35 mouse cellular contexts compared by ENCODE assay signal in the genomic region with DNA sequence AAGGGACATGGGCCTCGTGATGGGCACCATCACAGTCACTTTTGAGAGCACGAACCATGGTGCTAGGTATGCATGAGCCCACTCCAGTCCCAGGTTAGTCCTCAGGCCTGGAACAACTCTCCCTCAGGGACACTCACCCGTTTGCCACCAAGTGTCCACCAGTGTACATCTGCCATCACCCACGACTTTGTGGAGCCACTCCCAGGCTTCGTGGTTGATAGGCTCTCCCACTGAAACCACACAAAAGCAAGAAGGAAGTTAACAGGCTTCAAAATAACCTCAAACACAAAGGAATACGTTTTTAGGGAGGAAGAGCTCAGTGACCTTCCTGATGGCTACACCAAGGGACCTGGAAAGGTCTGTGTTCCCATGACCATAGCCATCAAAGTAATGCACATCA. TPM values are rescaled to one million over a fixed set of nuclear protein-coding genes. Genes with fewer than 3 reads are reported as not detected.
"Had no signal": no experiment of that assay in that cellular context is flagged by ENCODE, and none has a peak within 500 bp of the region (broad histone marks: within the 10 kb centered on the region; RNA-seq: fewer than 3 reads in every experiment).

No protein-coding gene starts in this region.

- H3K9me3 ChIP-seq: heart, embryonic 10.5 days; heart, embryonic 12.5 days; hindbrain, embryonic 10.5 days; hindbrain, embryonic 12.5 days; intestine, embryonic 15.5 days; kidney, embryonic 15.5 days; limb, embryonic 13.5 days; limb, embryonic 15.5 days had no signal

- H3K27ac ChIP-seq: gastrocnemius, adult 2 months; heart, adult 2 months; heart, embryonic 10.5 days; hindbrain, embryonic 10.5 days; hindbrain, embryonic 12.5 days; hindbrain, embryonic 14.5 days; intestine, embryonic 15.5 days; kidney, embryonic 15.5 days; kidney, postnatal 0 days; limb, embryonic 13.5 days; limb, embryonic 15.5 days; liver, embryonic 14.5 days had no signal

- H3K27me3 ChIP-seq: heart, embryonic 12.5 days; hindbrain, embryonic 12.5 days; intestine, embryonic 15.5 days; kidney, embryonic 15.5 days; limb, embryonic 13.5 days; limb, embryonic 15.5 days had no signal

- DNase-seq: gastrocnemius, adult 2 months; gastrocnemius, postnatal 10 days; gastrocnemius, postnatal 25 days; heart, adult 11 months; heart, adult 2 months; heart, postnatal 10 days; heart, postnatal 4 days; kidney, adult 11 months; kidney, adult 2 months; kidney, adult 9 months; kidney, postnatal 14 days; kidney, postnatal 36 days; layer of hippocampus, adult 9-11 months; layer of hippocampus, postnatal 36 days; left cerebral cortex, postnatal 4 days had no signal

- ATAC-seq: hindbrain, embryonic 16.5 days; inflammation-experienced regulatory T-cells, adult 6 months; intestine, embryonic 15.5 days had no signal

- H3K9ac ChIP-seq: heart, embryonic 12.5 days; hindbrain, embryonic 12.5 days; hindbrain, embryonic 14.5 days; intestine, embryonic 15.5 days; kidney, embryonic 15.5 days; limb, embryonic 13.5 days; limb, embryonic 15.5 days; liver, embryonic 14.5 days had no signal

- H3K4me3 ChIP-seq: gastrocnemius, adult 2 months; heart, adult 2 months; heart, embryonic 10.5 days; heart, embryonic 12.5 days; hindbrain, embryonic 10.5 days; hindbrain, embryonic 12.5 days; intestine, embryonic 15.5 days; kidney, embryonic 15.5 days; limb, embryonic 13.5 days; limb, embryonic 15.5 days had no signal

- H3K4me1 ChIP-seq: heart, embryonic 10.5 days; heart, embryonic 12.5 days; hindbrain, embryonic 10.5 days; hindbrain, embryonic 12.5 days; intestine, embryonic 15.5 days; kidney, embryonic 15.5 days; limb, embryonic 15.5 days had no signal

- H3K36me3 ChIP-seq: heart, embryonic 10.5 days; heart, embryonic 12.5 days; intestine, embryonic 15.5 days; kidney, embryonic 15.5 days; limb, embryonic 13.5 days had no signal

RNA-seq across cellular contexts. Expression of gene Cst7, which starts 56.9 kb away (rescaled TPM):
- total RNA-seq: gastrocnemius, adult 2 months; gastrocnemius, postnatal 10 days; gastrocnemius, postnatal 25 days; heart, adult 2 months; heart, postnatal 10 days; heart, postnatal 25 days; heart, postnatal 4 days; layer of hippocampus, postnatal 14 days; layer of hippocampus, postnatal 36 days; left cerebral cortex, adult 18-20 months; left cerebral cortex, postnatal 10 days; left cerebral cortex, postnatal 25 days; left cerebral cortex, postnatal 4 days; liver, adult 2 months had no signal
- polyA plus RNA-seq: heart, embryonic 14.5 days had no signal
